Mouse (Mus musculus): ENCODE measurements at regions not wholly inside any gene's neighbourhood (a gene's known extent, or its start where the extent isn't known, plus 50 kb on each side); places are given as distances from the start of the nearest gene placed in this dataset.

GRCm38 (mm10) chr8:34499196-34499595 lies 387.7 kb upstream of the Gm10131 start:
- no peak overlapping the region for H3K27ac ChIP-seq (replicated peaks; ENCODE audit: insufficient read depth, low read depth, low read length)
- WGBS: 83% methylated on average over 3 of the region's 3 CpGs
- TF ChIP-seq POLR2A (IDR thresholded peaks at IDR 0.05; ENCODE audit: extremely low read depth, insufficient read depth, low read length): no peak
- no peak for TF ChIP-seq CTCF (IDR thresholded peaks at IDR 0.05; ENCODE audit: low read depth, low read length)
- no peak overlapping the region for H3K4me3 ChIP-seq (ENCODE audit: insufficient read depth, low read depth, low read length)
- no peak for DNase-seq (ENCODE audit: extremely low read depth, low read depth, low spot score)
- H3K79me2 ChIP-seq (ENCODE audit: control insufficient read depth, insufficient read depth, low read length): no peaks in the 10 kb centered on the region
- no peaks in the 10 kb centered on the region for H3K36me3 ChIP-seq (ENCODE audit: control insufficient read depth, insufficient read depth, low read length)
- H3K9ac ChIP-seq (ENCODE audit: low read depth, low read length): no peak overlapping the region
- no peaks in the 10 kb centered on the region for H3K4me1 ChIP-seq (ENCODE audit: control insufficient read depth, insufficient read depth, low read length)
- no peaks in the 10 kb centered on the region for H3K27me3 ChIP-seq (ENCODE audit: control insufficient read depth, insufficient read depth, low read length)

GRCm38 (mm10) chr8:34496751-34497150 lies 385.2 kb upstream of the Gm10131 start:
- TF ChIP-seq CTCF (IDR thresholded peaks at IDR 0.05; ENCODE audit: low read depth, low read length) (no peak), POLR2A (IDR thresholded peaks at IDR 0.05; ENCODE audit: extremely low read depth, insufficient read depth, low read length) (no peak)
- DNase-seq (ENCODE audit: extremely low read depth, low read depth, low spot score): no peak
- Histone ChIP-seq H3K9ac (ENCODE audit: low read depth, low read length) (no peak overlapping the region), H3K27ac (replicated peaks; ENCODE audit: insufficient read depth, low read depth, low read length) (no peak overlapping the region), H3K27me3 (ENCODE audit: control insufficient read depth, insufficient read depth, low read length) (no peaks in the 10 kb centered on the region), H3K4me1 (ENCODE audit: control insufficient read depth, insufficient read depth, low read length) (no peaks in the 10 kb centered on the region), H3K4me3 (ENCODE audit: insufficient read depth, low read depth, low read length) (no peak overlapping the region), H3K36me3 (ENCODE audit: control insufficient read depth, insufficient read depth, low read length) (no peaks in the 10 kb centered on the region), H3K79me2 (ENCODE audit: control insufficient read depth, insufficient read depth, low read length) (no peaks in the 10 kb centered on the region)
- WGBS: 92% methylated on average over 4 of the region's 4 CpGs

- Histone ChIP-seq H3K9ac (ENCODE audit: low read depth, low read length) (no peak overlapping the region), H3K4me3 (ENCODE audit: insufficient read depth, low read depth, low read length) (no peak overlapping the region), H3K36me3 (ENCODE audit: control insufficient read depth, insufficient read depth, low read length) (no peaks in the 10 kb centered on the region), H3K27me3 (ENCODE audit: control insufficient read depth, insufficient read depth, low read length) (no peaks in the 10 kb centered on the region), H3K79me2 (ENCODE audit: control insufficient read depth, insufficient read depth, low read length) (no peaks in the 10 kb centered on the region), H3K4me1 (ENCODE audit: control insufficient read depth, insufficient read depth, low read length) (no peaks in the 10 kb centered on the region), H3K27ac (replicated peaks; ENCODE audit: insufficient read depth, low read depth, low read length) (no peak overlapping the region)
- TF ChIP-seq POLR2A (IDR thresholded peaks at IDR 0.05; ENCODE audit: extremely low read depth, insufficient read depth, low read length): no peak
- TF ChIP-seq CTCF (IDR thresholded peaks at IDR 0.05; ENCODE audit: low read depth, low read length): no peak
- 89% methylated on average over 4 of the region's 4 CpGs for WGBS
- no peak for DNase-seq (ENCODE audit: extremely low read depth, low read depth, low spot score)
Observed at GRCm38 (mm10) chr8:34495974-34496373, 384.4 kb upstream of the Gm10131 start.

- no peaks in the 10 kb centered on the region for H3K27me3 ChIP-seq (ENCODE audit: control insufficient read depth, insufficient read depth, low read length)
- DNase-seq (ENCODE audit: extremely low read depth, low read depth, low spot score): no peak
- no peak overlapping the region for H3K27ac ChIP-seq (replicated peaks; ENCODE audit: insufficient read depth, low read depth, low read length)
- no peaks in the 10 kb centered on the region for H3K4me1 ChIP-seq (ENCODE audit: control insufficient read depth, insufficient read depth, low read length)
- no peaks in the 10 kb centered on the region for H3K79me2 ChIP-seq (ENCODE audit: control insufficient read depth, insufficient read depth, low read length)
- no peaks in the 10 kb centered on the region for H3K36me3 ChIP-seq (ENCODE audit: control insufficient read depth, insufficient read depth, low read length)
- H3K9ac ChIP-seq (ENCODE audit: low read depth, low read length): no peak overlapping the region
- 63% methylated on average over 7 of the region's 7 CpGs for WGBS
- TF ChIP-seq CTCF (IDR thresholded peaks at IDR 0.05; ENCODE audit: low read depth, low read length) (no peak), POLR2A (IDR thresholded peaks at IDR 0.05; ENCODE audit: extremely low read depth, insufficient read depth, low read length) (no peak)
- H3K4me3 ChIP-seq (ENCODE audit: insufficient read depth, low read depth, low read length): no peak overlapping the region
Observed at GRCm38 (mm10) chr8:34488746-34489400, 377.3 kb upstream of the Gm10131 start.

- WGBS: 83% methylated on average over 17 of the region's 17 CpGs
- H3K27me3 ChIP-seq (ENCODE audit: control insufficient read depth, insufficient read depth, low read length): no peaks in the 10 kb centered on the region
- no peak for TF ChIP-seq CTCF (IDR thresholded peaks at IDR 0.05; ENCODE audit: low read depth, low read length)
- no peak for TF ChIP-seq POLR2A (IDR thresholded peaks at IDR 0.05; ENCODE audit: extremely low read depth, insufficient read depth, low read length)
- H3K36me3 ChIP-seq (ENCODE audit: control insufficient read depth, insufficient read depth, low read length): no peaks in the 10 kb centered on the region
- no peaks in the 10 kb centered on the region for H3K79me2 ChIP-seq (ENCODE audit: control insufficient read depth, insufficient read depth, low read length)
- no peak overlapping the region for H3K9ac ChIP-seq (ENCODE audit: low read depth, low read length)
- DNase-seq (ENCODE audit: extremely low read depth, low read depth, low spot score): no peak
- H3K4me3 ChIP-seq (ENCODE audit: insufficient read depth, low read depth, low read length): no peak overlapping the region
- no peak overlapping the region for H3K27ac ChIP-seq (replicated peaks; ENCODE audit: insufficient read depth, low read depth, low read length)
- H3K4me1 ChIP-seq (ENCODE audit: control insufficient read depth, insufficient read depth, low read length): no peaks in the 10 kb centered on the region
Observed at GRCm38 (mm10) chr8:34486433-34487096, 375.0 kb upstream of the Gm10131 start.

GRCm38 (mm10) chr8:34485905-34486304 lies 374.4 kb upstream of the Gm10131 start:
- no peaks in the 10 kb centered on the region for H3K79me2 ChIP-seq (ENCODE audit: control insufficient read depth, insufficient read depth, low read length)
- no peak for DNase-seq (ENCODE audit: extremely low read depth, low read depth, low spot score)
- TF ChIP-seq CTCF (IDR thresholded peaks at IDR 0.05; ENCODE audit: low read depth, low read length) (no peak), POLR2A (IDR thresholded peaks at IDR 0.05; ENCODE audit: extremely low read depth, insufficient read depth, low read length) (no peak)
- no peaks in the 10 kb centered on the region for H3K4me1 ChIP-seq (ENCODE audit: control insufficient read depth, insufficient read depth, low read length)
- H3K27me3 ChIP-seq (ENCODE audit: control insufficient read depth, insufficient read depth, low read length): no peaks in the 10 kb centered on the region
- no peak overlapping the region for H3K4me3 ChIP-seq (ENCODE audit: insufficient read depth, low read depth, low read length)
- WGBS: 94% methylated on average over 9 of the region's 9 CpGs
- H3K9ac ChIP-seq (ENCODE audit: low read depth, low read length): no peak overlapping the region
- H3K27ac ChIP-seq (replicated peaks; ENCODE audit: insufficient read depth, low read depth, low read length): no peak overlapping the region
- no peaks in the 10 kb centered on the region for H3K36me3 ChIP-seq (ENCODE audit: control insufficient read depth, insufficient read depth, low read length)
